Mouse (Mus musculus): ENCODE data around the gene Cyp26b1. TPM values are rescaled to one million over a fixed set of nuclear protein-coding genes. Genes with fewer than 3 reads are reported as not detected.

Cyp26b1 gene
- polyA plus RNA-seq, 1 experiment from 2014 or later: 1.7 TPM

DNA sequence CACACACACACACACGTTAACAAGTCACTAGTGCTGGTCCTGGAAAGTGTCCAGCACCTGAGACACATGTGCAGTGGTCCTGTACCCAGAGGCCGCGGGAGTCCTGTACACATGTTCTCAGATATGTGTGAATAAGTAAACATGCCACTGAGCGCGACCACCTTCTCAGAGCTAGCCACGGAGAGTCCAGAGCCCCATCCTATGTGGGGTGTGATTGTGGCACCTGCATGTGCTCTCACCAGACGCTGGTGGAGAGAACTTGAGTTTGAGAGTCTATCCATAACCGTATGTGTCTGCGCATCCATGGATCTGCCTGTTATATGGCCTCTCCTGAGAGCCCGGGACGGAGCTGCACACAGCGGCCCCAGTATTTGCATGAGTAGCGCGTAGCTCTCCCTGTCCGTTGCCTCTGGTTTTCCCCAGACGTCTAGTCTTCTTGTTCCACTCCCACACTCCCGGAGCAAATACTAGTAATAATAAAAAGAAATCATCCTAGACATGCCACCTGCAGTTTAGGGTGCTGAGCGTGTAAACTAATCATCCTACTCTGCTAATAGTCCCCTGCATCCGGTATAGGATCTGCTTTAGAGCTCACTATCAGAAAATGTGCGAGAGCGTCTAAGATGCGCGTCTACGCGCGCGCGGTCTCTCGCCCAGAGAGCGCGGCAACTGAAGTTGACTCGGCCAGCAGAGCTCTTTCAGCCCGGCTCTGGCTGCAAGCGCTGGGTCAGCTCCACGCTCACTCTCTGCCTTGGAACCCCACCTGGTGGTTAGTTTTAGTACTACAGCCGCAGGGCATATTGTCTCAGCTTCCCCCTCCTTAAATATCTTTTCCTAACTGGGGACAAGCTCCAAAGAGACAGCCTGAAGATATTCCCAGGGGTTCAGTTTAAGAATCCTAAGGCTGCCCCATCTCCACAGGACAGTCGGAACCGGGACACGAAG is 3.7 kb downstream of the Cyp26b1 start:
- H3K4me2 ChIP-seq (ENCODE audit: low read depth, low read length): peak overlapping the region; percentile 46
- H3K4me3 ChIP-seq (replicated peaks; ENCODE audit: low read length): peak overlapping the region; percentile 19
- H3K36me3 ChIP-seq (ENCODE audit: control insufficient read depth, insufficient read depth, low read length): no peaks in the 10 kb centered on the region
- no peak overlapping the region for H3K27ac ChIP-seq (ENCODE audit: low read length)
- H3K9me3 ChIP-seq (replicated peaks; ENCODE audit: control insufficient read depth, low read length): no peaks in the 10 kb centered on the region
- ATAC-seq (ENCODE audit: insufficient read depth, low FRiP score): peak; percentile 59; the same call in 1 of the 2 replicates
- no peak overlapping the region for H3K9ac ChIP-seq (ENCODE audit: low read length)
- peaks cover 45% of the 10 kb centered on the region for H3K27me3 ChIP-seq (ENCODE audit: control insufficient read depth, insufficient read depth, low read length)
- peaks cover 43% of the 10 kb centered on the region for H3K4me1 ChIP-seq (ENCODE audit: control insufficient read depth, insufficient read depth, low read length)
- WGBS: 3% methylated on average over 39 of the region's 39 CpGs

DNA sequence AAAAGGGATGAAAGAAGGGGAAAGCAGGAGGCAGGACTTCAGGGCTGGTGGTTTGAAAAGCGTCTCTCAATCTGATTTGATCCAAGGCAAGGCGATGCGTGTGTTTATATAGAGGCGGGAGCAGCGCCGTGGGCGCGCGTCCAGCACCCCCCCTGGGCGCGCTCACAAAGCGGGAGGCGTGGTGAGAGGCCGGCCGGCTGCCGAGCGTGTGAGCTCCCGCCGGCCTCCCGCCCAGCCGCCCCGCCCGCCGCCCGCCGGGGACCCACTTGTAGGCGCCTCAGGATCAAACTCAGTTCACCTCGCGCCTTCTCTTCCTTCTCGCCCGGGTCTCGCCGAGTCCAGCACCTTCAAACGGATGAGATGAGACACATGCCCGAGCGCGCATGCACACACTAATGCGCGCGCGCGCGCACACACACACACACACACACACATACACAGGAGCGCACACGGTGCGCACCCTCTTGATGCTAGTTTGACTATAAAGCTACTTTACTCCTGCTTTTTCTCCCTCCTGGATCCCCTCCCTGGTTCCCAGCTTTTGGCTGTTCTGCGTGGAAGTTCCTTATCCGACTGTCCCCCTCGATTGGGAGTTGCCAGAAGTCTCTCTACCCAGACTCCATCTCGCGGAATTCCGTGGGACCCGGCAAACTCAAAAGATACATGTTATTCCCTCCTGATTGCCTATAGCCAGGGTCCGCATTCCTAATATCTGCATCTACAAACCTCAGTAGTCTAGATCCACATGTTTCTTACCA is 4.6 kb downstream of the Cyp26b1 start:
- Histone ChIP-seq H3K27me3 (ENCODE audit: control insufficient read depth, insufficient read depth, low read length) (peaks cover 55% of the 10 kb centered on the region), H3K4me1 (ENCODE audit: control insufficient read depth, insufficient read depth, low read length) (peaks cover 52% of the 10 kb centered on the region), H3K4me3 (replicated peaks; ENCODE audit: low read length) (peak overlapping the region; percentile 50), H3K27ac (ENCODE audit: low read length) (no peak overlapping the region), H3K4me2 (ENCODE audit: low read depth, low read length) (peak overlapping the region; percentile 94), H3K9me3 (replicated peaks; ENCODE audit: control insufficient read depth, low read length) (no peaks in the 10 kb centered on the region), H3K9ac (ENCODE audit: low read length) (peak overlapping the region; percentile 67), H3K36me3 (ENCODE audit: control insufficient read depth, insufficient read depth, low read length) (no peaks in the 10 kb centered on the region)
- ATAC-seq (ENCODE audit: insufficient read depth, low FRiP score): peak; percentile 35; the same call in 1 of the 2 replicates
- 1% methylated on average over 54 of the region's 54 CpGs for WGBS

GRCm38 (mm10) chr6:84588221-84588894 is 5.3 kb downstream of the Cyp26b1 start:
- no peak overlapping the region for H3K27ac ChIP-seq (ENCODE audit: low read length)
- no peak for ATAC-seq (ENCODE audit: insufficient read depth, low FRiP score)
- WGBS: under 1% methylated on average over 41 of the region's 41 CpGs
- peak overlapping the region; percentile 50 for H3K4me3 ChIP-seq (replicated peaks; ENCODE audit: low read length)
- H3K27me3 ChIP-seq (ENCODE audit: control insufficient read depth, insufficient read depth, low read length): peaks cover 61% of the 10 kb centered on the region
- H3K36me3 ChIP-seq (ENCODE audit: control insufficient read depth, insufficient read depth, low read length): no peaks in the 10 kb centered on the region
- H3K4me2 ChIP-seq (ENCODE audit: low read depth, low read length): peak overlapping the region; percentile 94
- no peaks in the 10 kb centered on the region for H3K9me3 ChIP-seq (replicated peaks; ENCODE audit: control insufficient read depth, low read length)
- H3K9ac ChIP-seq (ENCODE audit: low read length): peak overlapping the region; percentile 67
- peaks cover 55% of the 10 kb centered on the region for H3K4me1 ChIP-seq (ENCODE audit: control insufficient read depth, insufficient read depth, low read length)

DNA sequence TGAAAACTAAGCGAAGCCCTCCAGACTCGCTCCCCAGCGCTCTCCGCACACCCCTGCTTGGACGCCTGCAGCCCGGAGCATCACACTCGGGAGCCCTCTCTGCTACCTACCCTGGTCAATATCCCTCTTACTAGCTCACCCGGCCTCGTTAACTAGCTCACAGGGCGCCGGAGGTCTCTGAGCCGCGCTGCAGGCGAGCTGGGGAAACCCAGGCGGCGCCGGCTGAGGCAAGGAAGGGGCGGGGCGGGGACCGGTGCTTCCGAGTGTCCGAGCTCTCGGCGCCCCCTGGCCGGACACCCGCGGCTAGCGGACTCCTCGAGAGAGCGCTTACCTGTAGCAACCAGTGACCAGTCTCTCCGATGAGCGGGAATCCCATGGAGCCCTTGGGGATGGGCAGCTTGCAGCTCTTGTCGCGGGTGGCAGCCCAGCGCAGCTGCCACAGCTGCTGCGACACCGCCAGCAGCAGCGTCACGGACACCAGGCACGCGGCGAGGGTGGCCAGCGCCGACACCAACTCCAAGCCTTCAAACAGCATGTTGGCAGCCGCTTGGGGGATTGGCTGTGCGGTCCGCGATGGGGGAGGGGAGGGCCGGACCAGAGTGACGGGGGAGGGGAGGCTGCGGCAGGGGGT is 6.1 kb downstream of the Cyp26b1 start:
- no peak for ATAC-seq (ENCODE audit: insufficient read depth, low FRiP score)
- H3K4me3 ChIP-seq (replicated peaks; ENCODE audit: low read length): peak overlapping the region; percentile 50
- no peaks in the 10 kb centered on the region for H3K9me3 ChIP-seq (replicated peaks; ENCODE audit: control insufficient read depth, low read length)
- H3K27me3 ChIP-seq (ENCODE audit: control insufficient read depth, insufficient read depth, low read length): peaks cover 66% of the 10 kb centered on the region
- WGBS: under 1% methylated on average over 51 of the region's 51 CpGs
- peak overlapping the region; percentile 67 for H3K9ac ChIP-seq (ENCODE audit: low read length)
- peak overlapping the region; percentile 94 for H3K4me2 ChIP-seq (ENCODE audit: low read depth, low read length)
- H3K27ac ChIP-seq (ENCODE audit: low read length): no peak overlapping the region; the same call in 1 of the 2 replicates
- H3K4me1 ChIP-seq (ENCODE audit: control insufficient read depth, insufficient read depth, low read length): peaks cover 61% of the 10 kb centered on the region
- no peaks in the 10 kb centered on the region for H3K36me3 ChIP-seq (ENCODE audit: control insufficient read depth, insufficient read depth, low read length)

DNA sequence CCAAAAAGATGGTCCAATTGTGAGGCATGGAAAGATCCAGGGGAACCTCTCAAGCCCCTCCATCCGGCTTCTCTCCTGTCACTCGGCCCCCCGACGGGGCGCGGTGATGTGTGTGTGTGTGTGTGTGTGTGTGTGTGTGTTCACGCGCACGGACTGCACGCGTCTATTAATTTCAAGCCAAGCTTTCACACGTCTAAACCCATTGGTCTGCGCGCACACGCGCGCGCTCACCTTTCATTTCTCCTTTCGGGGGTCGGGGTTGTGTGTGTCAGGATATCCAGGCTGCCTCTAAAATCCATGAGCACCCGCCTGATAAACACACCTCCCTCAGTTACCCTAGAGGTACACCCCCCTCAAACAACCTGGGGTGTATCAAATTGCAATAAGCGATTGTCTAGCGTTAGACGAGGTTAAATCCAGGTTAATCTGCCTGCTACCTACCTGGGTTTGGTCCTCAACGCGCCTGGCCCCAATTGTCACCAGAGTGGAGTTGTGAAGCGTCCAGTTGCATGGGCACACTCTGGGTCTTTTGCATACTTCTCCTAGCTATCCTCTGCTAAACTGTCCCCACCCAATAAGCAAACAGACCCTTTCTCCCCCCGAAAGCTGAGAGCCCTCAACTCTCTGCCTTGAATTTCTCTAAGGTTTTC is 7.0 kb downstream of the Cyp26b1 start:
- Histone ChIP-seq H3K4me3 (replicated peaks; ENCODE audit: low read length) (peak overlapping the region; percentile 50), H3K9me3 (replicated peaks; ENCODE audit: control insufficient read depth, low read length) (no peaks in the 10 kb centered on the region), H3K9ac (ENCODE audit: low read length) (no peak overlapping the region), H3K36me3 (ENCODE audit: control insufficient read depth, insufficient read depth, low read length) (no peaks in the 10 kb centered on the region), H3K4me2 (ENCODE audit: low read depth, low read length) (peak overlapping the region; percentile 94), H3K4me1 (ENCODE audit: control insufficient read depth, insufficient read depth, low read length) (peaks cover 63% of the 10 kb centered on the region), H3K27ac (ENCODE audit: low read length) (no peak overlapping the region), H3K27me3 (ENCODE audit: control insufficient read depth, insufficient read depth, low read length) (peaks cover 75% of the 10 kb centered on the region)
- no peak for ATAC-seq (ENCODE audit: insufficient read depth, low FRiP score)
- WGBS: 4% methylated on average over 28 of the region's 28 CpGs

DNA sequence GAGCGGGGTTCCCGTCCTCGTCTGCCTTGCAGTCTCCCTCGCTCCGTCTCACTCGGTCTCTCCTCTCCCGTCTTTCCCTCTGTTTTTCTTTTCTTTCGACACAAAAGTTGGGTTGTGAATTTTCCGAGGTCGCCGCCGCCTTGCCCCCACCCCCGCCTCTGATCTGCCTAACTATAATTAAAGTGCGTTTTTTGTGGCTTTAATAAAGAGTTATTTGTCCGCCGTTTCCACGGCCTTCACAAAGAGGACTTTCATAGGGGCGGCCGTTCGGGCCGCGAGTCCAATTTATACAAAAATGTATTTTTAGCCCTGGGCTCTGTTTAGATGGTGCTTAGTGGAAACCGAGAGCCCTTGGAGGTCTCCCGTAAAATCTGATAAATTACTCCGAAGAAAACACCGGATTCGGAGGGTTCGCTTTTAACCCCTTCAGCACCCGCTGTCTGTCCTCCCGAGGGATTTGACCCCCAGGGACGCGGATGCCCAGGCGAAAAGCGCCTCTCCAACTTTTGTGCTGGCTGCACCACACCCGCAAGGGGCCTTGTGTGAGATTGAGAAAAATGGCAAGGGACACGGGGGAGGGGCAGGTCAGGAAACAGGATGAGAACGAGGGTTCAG is 7.9 kb downstream of the Cyp26b1 start:
- H3K4me3 ChIP-seq (replicated peaks; ENCODE audit: low read length): peak overlapping the region; percentile 50
- peak overlapping the region; percentile 51 for H3K9ac ChIP-seq (ENCODE audit: low read length)
- H3K36me3 ChIP-seq (ENCODE audit: control insufficient read depth, insufficient read depth, low read length): no peaks in the 10 kb centered on the region
- WGBS: under 1% methylated on average over 37 of the region's 37 CpGs
- no peaks in the 10 kb centered on the region for H3K9me3 ChIP-seq (replicated peaks; ENCODE audit: control insufficient read depth, low read length)
- peaks cover 59% of the 10 kb centered on the region for H3K4me1 ChIP-seq (ENCODE audit: control insufficient read depth, insufficient read depth, low read length)
- peak overlapping the region; percentile 94 for H3K4me2 ChIP-seq (ENCODE audit: low read depth, low read length)
- H3K27ac ChIP-seq (ENCODE audit: low read length): no peak overlapping the region
- no peak for ATAC-seq (ENCODE audit: insufficient read depth, low FRiP score)
- peaks cover 81% of the 10 kb centered on the region for H3K27me3 ChIP-seq (ENCODE audit: control insufficient read depth, insufficient read depth, low read length)

- Histone ChIP-seq H3K27ac (ENCODE audit: low read length) (no peak overlapping the region), H3K4me2 (ENCODE audit: low read depth, low read length) (peak overlapping the region; percentile 94), H3K4me1 (ENCODE audit: control insufficient read depth, insufficient read depth, low read length) (peaks cover 55% of the 10 kb centered on the region), H3K36me3 (ENCODE audit: control insufficient read depth, insufficient read depth, low read length) (no peaks in the 10 kb centered on the region), H3K9ac (ENCODE audit: low read length) (peak overlapping the region; percentile 51), H3K4me3 (replicated peaks; ENCODE audit: low read length) (peak overlapping the region; percentile 50), H3K9me3 (replicated peaks; ENCODE audit: control insufficient read depth, low read length) (no peaks in the 10 kb centered on the region), H3K27me3 (ENCODE audit: control insufficient read depth, insufficient read depth, low read length) (peaks cover 80% of the 10 kb centered on the region)
- ATAC-seq (ENCODE audit: insufficient read depth, low FRiP score): no peak
- WGBS: 1% methylated on average over 66 of the region's 66 CpGs
Measured at GRCm38 (mm10) chr6:84584783-84585685, 8.7 kb downstream of the Cyp26b1 start.

Data from stomach, embryonic 16.5 days (tissue).